In genomic region chr2:57255836-57256235, GRCm38 (mm10) we compare ENCODE assay signal across 20 mouse cellular contexts. TPM values are rescaled to one million over a fixed set of nuclear protein-coding genes. Genes with fewer than 3 reads are reported as not detected.
DNase-seq lines count a peak whose midpoint lies in the region; ATAC-seq and TF ChIP-seq lines count a peak whose summit lies in the region.
"Had no signal": no experiment of that assay in that cellular context is flagged by ENCODE, and none has a peak within 500 bp of the region (broad histone marks: within the 10 kb centered on the region; RNA-seq: fewer than 3 reads in every experiment).

No protein-coding gene starts in this region.

- ATAC-seq in heart, embryonic 15.5 days (replicated peaks; ENCODE audit: insufficient number of reproducible peaks, insufficient read depth, low FRiP score, low read depth) = no peak
- ATAC-seq: CD4-positive, CD25-positive, alpha-beta regulatory T cell, adult 4 months; inflammation-experienced regulatory T-cells, adult 6 months had no signal

- no peak overlapping the region for H3K9ac ChIP-seq in heart, embryonic 15.5 days
- H3K9ac ChIP-seq in ES-E14 (ENCODE audit: insufficient read depth, low read depth, low read length, poor library complexity, severe bottlenecking) = no peak overlapping the region; the same call in 1 of the 2 replicates
- H3K9ac ChIP-seq: embryonic facial prominence, embryonic 12.5 days; limb, embryonic 12.5 days; liver, embryonic 14.5 days had no signal

- 53% methylated on average over 3 of the region's 3 CpGs for WGBS in heart, embryonic 15.5 days
- 75% methylated on average over 3 of the region's 3 CpGs for WGBS in lung, adult 2 months

- no peaks in the 10 kb centered on the region for H3K9me3 ChIP-seq in heart, embryonic 15.5 days (replicated peaks)
- no peaks in the 10 kb centered on the region for H3K9me3 ChIP-seq in ES-E14 (ENCODE audit: control insufficient read depth, insufficient read depth, low read depth, low read length)
- H3K9me3 ChIP-seq: embryonic facial prominence, embryonic 12.5 days; forebrain, embryonic 10.5 days; limb, embryonic 12.5 days; megakaryocyte, embryonic 14.5 days had no signal

- no peak overlapping the region for H3K27ac ChIP-seq in heart, embryonic 15.5 days
- peak overlapping the region; percentile 70; the same call in 1 of the 2 replicates for H3K27ac ChIP-seq in ES-E14 (ENCODE audit: insufficient read depth, low read depth, low read length, poor library complexity, severe bottlenecking)
- H3K27ac ChIP-seq in brown adipose tissue, adult 24 weeks (replicated peaks; ENCODE audit: low read depth, low read length) = peak overlapping the region; percentile 85
- H3K27ac ChIP-seq: embryonic facial prominence, embryonic 12.5 days; left cerebral cortex, adult 2 months; limb, embryonic 12.5 days; liver, embryonic 14.5 days had no signal

- in situ Hi-C loops in ES-E14 (cut with MboI; ENCODE audit: low sequenced_read_pairs in 2 of 2, unreplicated experiment in 2 of 2) = no loop called here

- H3K4me2 ChIP-seq in heart, embryonic 15.5 days = peak overlapping the region; percentile 22
- H3K4me2 ChIP-seq: embryonic facial prominence, embryonic 12.5 days; limb, embryonic 12.5 days had no signal

- TF ChIP-seq CTCF in lung, adult 2 months (IDR thresholded peaks at IDR 0.05; ENCODE audit: insufficient read depth, low read length) = no peak

- no peaks in the 10 kb centered on the region for H3K36me3 ChIP-seq in heart, embryonic 15.5 days
- H3K36me3 ChIP-seq in ES-E14 (ENCODE audit: control insufficient read depth, insufficient read depth, low read length, poor library complexity, severe bottlenecking) = no peaks in the 10 kb centered on the region
- H3K36me3 ChIP-seq: embryonic facial prominence, embryonic 12.5 days; forebrain, embryonic 10.5 days; limb, embryonic 12.5 days had no signal

- no peak for TF ChIP-seq POLR2A in lung, adult 2 months (IDR thresholded peaks at IDR 0.05; ENCODE audit: borderline replicate concordance, extremely low read depth, low read depth, low read length)

- H3K4me1 ChIP-seq in heart, embryonic 15.5 days (replicated peaks) = peaks cover 16% of the 10 kb centered on the region
- H3K4me1 ChIP-seq in ES-E14 (ENCODE audit: control insufficient read depth in 2 of 2, insufficient read depth in 2 of 2, low read length in 2 of 2, poor library complexity in 1 of 2) = peaks cover 14 to 36% of the 10 kb centered on the region in 2 experiments
- H3K4me1 ChIP-seq in brown adipose tissue, adult 24 weeks (ENCODE audit: control insufficient read depth, insufficient read depth, insufficient read length, low read length) = peaks cover 25% of the 10 kb centered on the region
- H3K4me1 ChIP-seq in lung, adult 2 months (ENCODE audit: control insufficient read depth, insufficient read depth, low read length) = peaks cover 5% of the 10 kb centered on the region

- no peaks in the 10 kb centered on the region for H3K27me3 ChIP-seq in heart, embryonic 15.5 days
- H3K27me3 ChIP-seq: embryonic facial prominence, embryonic 12.5 days; limb, embryonic 12.5 days; megakaryocyte, embryonic 14.5 days had no signal

- DNase-seq in heart, adult 8-10 months (ENCODE audit: low spot score) = no peak
- no peak for DNase-seq in ES-E14 (ENCODE audit: low read depth, low spot score)
- DNase-seq in cerebellum, postnatal 25 days = peak; percentile 44 to 62
- no peak for DNase-seq in urinary bladder, postnatal 14 days (ENCODE audit: low spot score)
- no peak for DNase-seq in thymus, adult 18-20 months
- no peak for DNase-seq in lung, adult 2 months
- DNase-seq: adrenal gland, postnatal 25 days; heart, postnatal 14 days; lung, postnatal 10 days; thymus, postnatal 36 days had no signal

- no peak overlapping the region for H3K4me3 ChIP-seq in heart, embryonic 15.5 days
- no peak overlapping the region for H3K4me3 ChIP-seq in ES-E14 (ENCODE audit: insufficient read depth in 1 of 2, low read depth in 1 of 2, low read length in 2 of 2, poor library complexity in 1 of 2, severe bottlenecking in 1 of 2)
- no peak overlapping the region for H3K4me3 ChIP-seq in brown adipose tissue, adult 24 weeks (ENCODE audit: insufficient read depth, low read depth, low read length)
- no peak overlapping the region for H3K4me3 ChIP-seq in lung, adult 2 months (replicated peaks; ENCODE audit: extremely low read depth, low read depth, low read length)
- H3K4me3 ChIP-seq: embryonic facial prominence, embryonic 12.5 days; forebrain, embryonic 10.5 days; left cerebral cortex, adult 2 months; limb, embryonic 12.5 days; megakaryocyte, embryonic 14.5 days had no signal

TF ChIP-seq in ES-E14, 5 proteins besides CTCF, POLR2A, EP300 and RAD21:
- TF ChIP-seq ZNF384 (IDR thresholded peaks at IDR 0.05; ENCODE audit: low read depth, low read length) (no peak), CHD2 (IDR thresholded peaks at IDR 0.05; ENCODE audit: low read depth, low read length) (no peak), HCFC1 (IDR thresholded peaks at IDR 0.05; ENCODE audit: borderline replicate concordance, insufficient read depth, low read length) (no peak), MAFK (IDR thresholded peaks at IDR 0.05; ENCODE audit: insufficient read depth, low read depth, low read length) (no peak), ZC3H11A (IDR thresholded peaks at IDR 0.05; ENCODE audit: borderline replicate concordance, low read depth, low read length) (no peak)

RNA-seq across cellular contexts. Expression of gene Gpd2, which starts 18.4 kb away (rescaled TPM):
- polyA plus RNA-seq in heart, embryonic 15.5 days (2015; fragmentation: Nextera tagmentation; extraction: Ambion mirVana) = 10.1 and 12.7 TPM in 2 replicates
- 10 to 100 TPM; 14.4 to 17.9 (median 15.3) TPM for total RNA-seq in heart, adult 8-10 months (2022)
- total RNA-seq in ES-E14 (2012; rRNA removed) = 56.2 and 71.4 TPM in 2 replicates
- polyA plus RNA-seq in brown adipose tissue, adult 24 weeks (2012; ENCODE audit: insufficient read depth, insufficient read length, missing spikeins) = 590 and 641 TPM in 2 replicates
- 5.9 and 11.4 TPM in 2 replicates for polyA plus RNA-seq in lung, adult 2 months (2012; rRNA removed)

Comparison
In these comparisons a context has a peak if more than half of its experiments do, and no peak if none do; other contexts are left out.
1. DNase-seq: peak in cerebellum, postnatal 25 days (2 of 2); none in heart, adult 8-10 months (single experiment), ES-E14 (single experiment), urinary bladder, postnatal 14 days (single experiment), thymus, adult 18-20 months (0 of 2) and lung, adult 2 months (single experiment).
2. RNA of gene Gpd2, which starts 18.4 kb away (polyA plus RNA-seq): 590 to 641 TPM in brown adipose tissue, adult 24 weeks; 5.9 to 11.4 TPM in lung, adult 2 months and 10.1 to 12.7 TPM in heart, embryonic 15.5 days; every median in the first group is over 10 times any median in the second.